Mouse (Mus musculus) c-Kit-positive CD71-negative TER-119-negative erythroid progenitor cells, embryonic 14.5 days (primary cell): ENCODE measurements around the gene Sacm1l.
A peak's percentile ranks its signal among the peaks of the same experiment; 100 is the strongest.

Experiments used
- DNase-seq: peaks from one replicate; pipeline ENCODE4 v3.0.0-alpha.2; 2013; ENCODE audit warnings: low read depth

The Sacm1l gene

GRCm38 (mm10) chr9:123529392-123530157 lies at the start of gene Sacm1l:
TSS of gene Sacm1l (plus strand) at chr9:123529759.
- peak; percentile 97 for DNase-seq

GRCm38 (mm10) chr9:123479876-123480252 lies 49.7 kb upstream of the Sacm1l start:
- no peak for DNase-seq

DNA sequence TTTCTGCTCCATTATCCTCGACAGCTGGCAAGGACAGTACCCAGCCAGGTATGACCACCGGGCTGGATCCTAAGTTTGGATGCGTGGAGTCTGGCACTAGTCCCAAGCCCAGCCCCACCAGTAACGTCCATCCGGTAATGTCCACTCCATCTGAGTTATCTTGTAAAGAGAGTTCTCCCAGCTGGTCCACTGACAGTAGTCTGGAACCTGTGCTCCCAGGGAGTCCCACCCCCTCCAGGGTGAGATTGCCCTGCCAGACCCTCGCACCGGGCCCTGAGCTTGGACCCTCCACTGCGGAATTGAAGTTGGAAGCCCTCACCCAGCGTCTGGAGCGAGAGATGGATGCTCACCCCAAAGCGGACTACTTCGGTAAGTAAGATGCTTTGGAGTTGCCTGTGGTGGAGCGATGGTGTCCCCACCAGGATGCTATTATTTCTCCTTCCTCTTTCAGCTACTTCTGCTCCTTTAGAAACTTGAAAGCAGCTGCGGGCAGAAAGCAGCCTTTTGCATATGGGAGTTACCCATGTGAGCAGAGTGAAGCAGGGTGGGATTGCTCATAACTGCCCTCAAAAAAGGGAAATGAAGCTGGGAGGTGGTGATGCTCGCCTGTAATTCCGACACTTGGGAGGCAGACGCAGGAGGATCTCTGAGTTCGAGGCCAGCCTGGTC lies 49.2 kb upstream of the Sacm1l start:
- DNase-seq, result no peak

GRCm38 (mm10) chr9:123481136-123481535 lies 48.4 kb upstream of the Sacm1l start:
- no peak for DNase-seq

DNA sequence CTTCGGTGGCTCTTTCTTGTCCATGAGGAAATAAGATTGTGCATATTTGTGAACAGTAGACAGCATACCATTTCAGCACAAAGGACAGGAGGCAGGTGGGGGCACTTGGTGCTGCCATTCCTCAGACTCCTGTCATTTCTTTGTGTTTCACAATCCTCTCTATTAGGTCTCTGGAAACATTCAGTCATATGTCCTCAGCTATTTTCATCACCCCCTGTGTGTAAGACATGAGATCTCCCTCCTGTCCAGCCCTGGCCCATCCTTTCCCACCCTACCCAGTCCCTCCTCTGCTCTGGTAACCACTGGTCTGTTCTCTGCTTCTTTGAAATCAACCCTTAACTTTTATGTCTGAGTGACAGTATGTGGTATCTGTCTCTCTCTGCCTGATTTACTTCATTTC lies 46.0 kb upstream of the Sacm1l start:
- no peak for DNase-seq

DNA sequence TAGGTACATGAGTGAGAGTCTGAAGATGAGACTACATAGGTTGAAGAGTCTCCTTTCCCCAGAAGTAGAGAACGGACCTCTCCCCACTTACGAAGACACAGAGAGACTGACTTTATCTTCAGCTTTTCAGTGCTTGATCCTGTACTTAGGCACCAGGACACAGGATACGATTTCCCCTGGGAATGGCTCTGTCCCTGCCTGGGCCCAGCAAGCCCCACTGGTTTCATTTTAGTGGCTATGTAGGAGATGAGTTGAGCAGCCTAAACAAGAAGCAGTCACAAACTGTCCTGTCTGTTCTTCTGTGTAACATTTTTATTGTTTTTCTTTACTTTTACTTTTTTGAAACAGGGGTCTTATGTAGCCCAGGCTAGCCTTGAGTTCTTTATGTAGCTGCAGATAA lies 44.7 kb upstream of the Sacm1l start:
- DNase-seq, result no peak

- no peak for DNase-seq
Measured at GRCm38 (mm10) chr9:123485561-123485960, 44.0 kb upstream of the Sacm1l start.

DNA sequence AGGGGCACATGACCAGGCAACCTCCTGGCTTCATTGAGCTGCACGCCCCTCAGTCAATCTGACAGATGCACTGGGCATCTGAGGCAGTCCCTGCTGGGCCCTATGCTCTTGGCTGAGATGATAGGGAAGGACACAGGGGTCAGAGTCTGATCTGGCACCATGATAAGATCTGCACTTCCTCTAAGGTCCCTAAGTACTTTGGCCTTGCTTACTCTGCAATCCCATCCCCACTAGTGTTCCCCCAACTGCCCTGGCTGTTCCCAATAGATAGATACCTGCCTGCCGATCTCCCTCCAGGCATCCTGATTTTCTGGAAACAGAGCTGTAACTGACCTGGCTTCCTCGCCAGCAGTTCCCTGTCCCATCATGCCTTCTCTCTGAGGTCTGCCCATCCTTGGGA lies 42.9 kb upstream of the Sacm1l start:
- no peak for DNase-seq

DNA sequence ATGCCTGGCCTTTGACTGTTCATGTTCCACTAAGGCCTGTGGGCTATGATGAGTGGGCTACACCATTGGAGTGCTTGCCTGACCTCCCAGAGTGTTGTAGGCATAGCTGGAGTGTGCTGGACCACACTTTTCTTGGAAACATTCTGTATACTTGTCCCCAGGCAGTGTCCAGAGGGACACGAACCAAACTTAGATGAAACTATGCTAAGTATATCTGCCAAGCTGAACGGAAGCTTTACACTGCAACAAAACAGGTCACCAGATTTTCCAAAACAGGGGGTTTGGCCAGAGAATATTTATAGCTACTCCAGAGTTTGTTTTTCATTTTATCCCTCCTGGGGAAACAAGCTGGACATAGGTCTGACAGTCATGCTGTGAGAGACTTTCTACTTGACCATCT lies 40.5 kb upstream of the Sacm1l start:
- DNase-seq, result no peak

- no peak for DNase-seq
Measured at GRCm38 (mm10) chr9:123489727-123490343, 39.7 kb upstream of the Sacm1l start.

DNA sequence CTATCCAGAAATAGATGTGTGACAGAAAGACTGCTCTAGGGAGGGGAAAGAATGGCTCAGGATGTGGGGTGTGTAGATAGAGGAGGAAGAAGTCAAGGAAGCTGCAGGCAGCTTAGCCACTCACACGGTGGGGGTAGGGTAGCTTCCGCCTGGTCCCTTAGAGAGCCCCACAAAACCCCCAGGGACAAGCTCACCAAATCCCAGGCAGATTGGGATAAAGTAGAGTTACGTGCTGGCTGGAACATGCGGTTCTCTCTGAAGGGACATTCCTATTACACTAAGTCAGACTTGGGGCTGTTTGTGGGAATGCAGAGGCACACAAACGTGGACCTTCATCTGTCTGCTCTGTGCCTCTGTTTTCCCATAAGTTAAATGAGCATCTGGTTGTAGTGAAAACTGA lies 38.6 kb upstream of the Sacm1l start:
- no peak for DNase-seq

DNA sequence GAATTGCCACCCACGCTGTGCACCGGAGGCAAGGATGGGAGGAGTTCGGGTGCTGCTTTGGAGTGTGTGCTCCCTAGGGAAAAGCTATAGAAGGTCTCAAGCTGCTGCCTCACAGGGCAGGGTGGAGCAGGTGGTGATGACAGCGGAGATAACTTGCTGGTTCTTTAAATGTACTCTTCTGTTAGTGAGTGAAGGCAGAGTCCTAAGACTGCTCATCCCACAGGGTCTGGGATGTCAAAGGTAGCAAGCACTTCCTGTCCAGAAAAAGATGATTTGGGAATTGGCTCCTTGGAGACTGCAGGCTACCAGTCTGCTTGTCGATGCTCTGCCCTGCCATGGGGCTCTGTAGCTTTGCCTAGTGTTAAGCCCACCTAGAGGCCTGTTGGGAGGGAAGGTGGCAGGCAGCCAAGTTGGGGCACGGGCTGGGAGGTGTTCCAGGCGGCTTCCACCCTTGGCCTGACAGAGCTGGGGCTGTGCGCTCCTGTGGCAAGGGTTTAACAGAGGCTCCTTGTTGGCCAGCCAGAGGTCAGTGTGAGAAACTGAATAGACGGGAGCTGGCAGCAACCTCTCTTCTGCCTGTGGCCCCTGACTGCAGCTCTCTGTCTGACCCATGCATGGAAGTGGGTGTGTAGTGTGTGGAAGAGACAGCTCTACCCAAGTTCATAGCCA lies 37.5 kb upstream of the Sacm1l start:
- DNase-seq, result no peak

GRCm38 (mm10) chr9:123496665-123497064 lies 32.9 kb upstream of the Sacm1l start:
- no peak for DNase-seq

DNA sequence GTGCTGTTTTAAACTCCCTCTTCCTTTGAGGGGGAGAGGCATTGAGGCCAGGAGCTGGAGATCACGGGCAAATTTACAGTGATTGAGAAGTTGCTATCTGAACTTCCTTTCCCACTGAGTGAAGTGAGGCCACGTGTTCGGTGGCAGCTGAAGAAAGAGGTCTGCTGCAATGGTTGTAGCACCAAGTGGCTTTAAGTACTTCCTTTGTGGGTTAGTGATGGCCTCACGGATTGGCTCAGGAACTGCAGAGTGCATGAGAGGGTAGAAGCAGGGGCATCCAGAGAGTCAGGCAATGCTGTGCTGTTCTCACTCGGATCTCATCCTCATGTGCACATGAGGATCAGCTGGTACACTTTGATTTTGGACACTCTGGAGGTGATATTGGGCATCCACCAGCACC lies 31.7 kb upstream of the Sacm1l start:
- DNase-seq, result no peak

- DNase-seq, result no peak
Measured at GRCm38 (mm10) chr9:123500480-123500879, 29.1 kb upstream of the Sacm1l start.

DNA sequence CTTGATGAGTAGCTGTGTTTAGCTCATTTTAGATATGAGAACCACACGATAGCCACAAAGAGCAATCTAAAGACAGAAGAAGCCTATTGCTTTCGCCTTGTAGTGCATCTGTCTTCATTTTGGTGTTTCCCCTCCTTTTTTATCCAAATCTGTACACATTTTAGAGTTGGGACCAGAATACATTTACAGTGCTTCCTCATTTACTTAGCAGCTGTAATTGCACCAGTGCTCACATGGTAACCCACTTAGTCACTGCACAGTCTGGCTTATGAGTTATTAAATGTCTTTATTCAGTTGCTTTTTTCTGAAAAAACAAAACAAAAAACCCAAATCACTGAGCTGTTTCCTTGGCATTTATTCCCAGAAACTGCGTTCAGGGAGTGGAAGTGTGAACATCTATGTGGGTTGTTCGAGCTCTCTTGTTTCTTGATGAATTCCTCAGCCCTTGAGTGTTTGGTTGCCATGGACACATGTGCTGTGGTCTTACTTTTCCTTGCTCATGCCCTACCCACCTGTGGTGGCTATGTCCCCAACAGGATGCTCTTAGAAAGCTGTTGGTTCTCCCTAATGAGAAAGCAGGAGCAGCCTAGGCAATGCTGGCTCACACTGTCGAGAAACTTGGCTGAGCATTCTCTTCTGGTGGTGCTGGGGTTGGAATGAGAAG lies 26.3 kb upstream of the Sacm1l start:
- DNase-seq, result no peak

- DNase-seq, result no peak
Measured at GRCm38 (mm10) chr9:123504325-123504724, 25.2 kb upstream of the Sacm1l start.

- no peak for DNase-seq
Measured at GRCm38 (mm10) chr9:123505598-123505997, 24.0 kb upstream of the Sacm1l start.

- DNase-seq, result no peak
Measured at GRCm38 (mm10) chr9:123506270-123507146, 23.1 kb upstream of the Sacm1l start.

DNA sequence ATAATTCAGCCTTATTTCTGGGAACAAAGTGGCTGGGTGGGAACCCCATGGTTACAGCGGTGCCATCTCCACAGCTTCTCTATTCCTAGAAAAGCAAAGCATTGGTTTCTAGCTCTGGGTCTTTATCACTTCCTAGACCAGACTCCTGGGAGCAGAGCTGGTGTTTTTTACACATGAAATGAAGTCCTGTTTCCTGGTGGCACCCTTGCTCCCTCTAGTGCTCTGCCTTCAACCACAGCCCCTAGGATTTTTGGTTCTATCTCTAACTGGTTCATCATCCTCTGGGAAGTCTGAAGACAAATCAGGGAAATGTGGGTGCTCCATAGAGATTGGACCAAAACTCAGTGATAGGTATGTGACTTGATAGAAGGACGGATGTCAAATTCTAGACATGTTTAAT lies 22.2 kb upstream of the Sacm1l start:
- no peak for DNase-seq

DNA sequence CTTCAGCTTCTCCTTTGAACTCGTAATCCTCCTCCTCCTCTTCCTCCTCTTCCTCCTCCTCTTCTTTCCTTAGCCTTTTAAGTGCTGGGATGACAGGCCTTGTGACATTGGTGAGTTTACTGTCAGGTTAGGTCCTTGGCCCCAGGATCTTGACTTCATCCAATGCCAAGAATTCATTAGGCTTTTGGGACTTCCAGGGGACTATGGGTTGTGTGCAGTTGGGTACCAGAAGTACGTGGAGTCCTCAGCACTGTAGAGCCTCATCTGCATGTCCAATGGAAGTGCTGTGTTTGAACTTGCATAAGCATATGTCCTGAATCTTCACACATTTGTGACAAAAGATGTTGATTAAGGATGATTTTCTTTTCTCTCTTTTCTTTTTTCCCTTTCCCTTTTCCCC lies 20.6 kb upstream of the Sacm1l start:
- DNase-seq, result no peak
